Mouse (Mus musculus): Measurements from ENCODE around the gene Islr. TPM values are rescaled to one million over a fixed set of nuclear protein-coding genes. Genes with fewer than 3 reads are reported as not detected.

Gene Islr
- polyA plus RNA-seq, 1 experiment from 2014 or later = 13.5 TPM

Small RNA genes within 50 kb of the gene (microRNA-seq; reads per million reads assigned to microRNA genes)
- not detected for gene Mir6385

Other genes starting within 250 kb of the Islr start
- gene Cyp11a1, start 197.9 kb downstream of the Islr start, polyA plus RNA-seq (2014; fragmentation: Nextera tagmentation; extraction: Ambion mirVana) = 0.15 and 0.54 TPM in 2 replicates
- 9.9 and 11.1 TPM in 2 replicates for gene Stra6, start 140.5 kb downstream of the Islr start, polyA plus RNA-seq (2014; fragmentation: Nextera tagmentation; extraction: Ambion mirVana)
- 0.48 and 1.1 TPM in 2 replicates for gene Ccdc33, start 85.5 kb downstream of the Islr start, polyA plus RNA-seq (2014; fragmentation: Nextera tagmentation; extraction: Ambion mirVana)
- gene Islr2, start within 50 bp of the Islr start, polyA plus RNA-seq (2014; fragmentation: Nextera tagmentation; extraction: Ambion mirVana) = 118 and 123 TPM in 2 replicates
- 5.3 and 6.0 TPM in 2 replicates for gene Pml, start 45.5 kb upstream of the Islr start, polyA plus RNA-seq (2014; fragmentation: Nextera tagmentation; extraction: Ambion mirVana)
- 75.1 and 81.1 TPM in 2 replicates for gene Stoml1, start 48.9 kb upstream of the Islr start, polyA plus RNA-seq (2014; fragmentation: Nextera tagmentation; extraction: Ambion mirVana)
- gene Loxl1, start 108.9 kb upstream of the Islr start, polyA plus RNA-seq (2014; fragmentation: Nextera tagmentation; extraction: Ambion mirVana) = 9.2 and 11.1 TPM in 2 replicates
- gene Tbc1d21, start 166.1 kb upstream of the Islr start, polyA plus RNA-seq (2014; fragmentation: Nextera tagmentation; extraction: Ambion mirVana) = not detected in 2 replicates